Mouse (Mus musculus) liver, adult 2 months (tissue): ENCODE data around the gene Calcoco2. TPM values are rescaled to one million over a fixed set of nuclear protein-coding genes. Genes with fewer than 3 reads are reported as not detected.
A peak's percentile ranks its signal among the peaks of the same experiment; 100 is the strongest.

Source experiments
- DNase-seq: peaks from one replicate; pipeline ENCODE4 v3.0.0-alpha.2; 2011; ENCODE audit warnings: low read depth, low spot score; ENCODE audit errors: extremely low read depth
- H3K27ac ChIP-seq: fragments of 200-500 bp; replicated peaks from 2 replicates; pipeline ENCODE4 v1.5.1; 2012; ENCODE audit warnings: low read depth, mild to moderate bottlenecking, control low read depth, inconsistent platforms, low read length; ENCODE audit not compliant: insufficient read depth
- H3K27me3 ChIP-seq: fragments of 200-500 bp; 2 replicates; pipeline ENCODE4 v1.6.1; 2012; ENCODE audit warnings: mild to moderate bottlenecking, moderate library complexity, low read length, inconsistent platforms; ENCODE audit not compliant: control insufficient read depth, insufficient read depth
- H3K36me3 ChIP-seq: fragments of 200-500 bp; 2 replicates; pipeline ENCODE4 v1.6.1; 2012; ENCODE audit warnings: low read length, inconsistent platforms; ENCODE audit not compliant: control insufficient read depth, insufficient read depth
- H3K4me1 ChIP-seq: fragments of 200-500 bp; 2 replicates; pipeline ENCODE4 v1.6.1; 2011; ENCODE audit warnings: low read length; ENCODE audit not compliant: control insufficient read depth, insufficient read depth
- H3K4me3 ChIP-seq: fragments of 200-500 bp; 2 replicates; pipeline ENCODE4 v1.5.1; 2011; ENCODE audit warnings: low read depth, mild to moderate bottlenecking, control low read depth, low read length, moderate library complexity; ENCODE audit not compliant: insufficient read depth
- H3K79me2 ChIP-seq: fragments of 200-500 bp; 2 replicates; pipeline ENCODE4 v1.6.1; 2012; ENCODE audit warnings: inconsistent platforms, mild to moderate bottlenecking, low read length, moderate library complexity; ENCODE audit not compliant: control insufficient read depth, insufficient read depth
- H3K9ac ChIP-seq: fragments of 200-500 bp; 2 replicates; pipeline ENCODE4 v1.6.1; 2012; ENCODE audit warnings: low read depth, mild to moderate bottlenecking, control low read depth, inconsistent platforms, low read length
- CTCF ChIP-seq: fragments of 200-500 bp; IDR thresholded peaks from 2 replicates; pipeline ENCODE4 v1.5.1; 2011; ENCODE audit warnings: low read depth, low read length, control low read depth
- POLR2A ChIP-seq: fragments of 200-500 bp; IDR thresholded peaks from 2 replicates; pipeline ENCODE4 v1.6.1; 2011; ENCODE audit warnings: low read length, control low read depth; ENCODE audit not compliant: insufficient read depth; ENCODE audit errors: extremely low read depth
- WGBS: fragments of 180-500 bp; shearing (Covaris S2); methylation state at CpG from one replicate; pipeline ENCODE4 v1.1.7; 2018; 5-methylcytosine and 5-hydroxymethylcytosine counted together
- polyA plus RNA-seq: library from polyadenylated mRNA; depleted of rRNA; stranded (reverse); fragments of >200 nt; gene quantifications from 2 replicates; pipeline ENCODE4 v1.2.3, GENCODE M21; 2012; rRNA removed
- total RNA-seq: library from RNA; depleted of rRNA; stranded (reverse); fragments of >200 nt; gene quantifications from 2 replicates; pipeline ENCODE4 v1.2.3, GENCODE M21; 2014; rRNA removed

Calcoco2 gene
- not detected in 2 replicates for total RNA-seq
- not detected in 2 replicates for polyA plus RNA-seq

- no peak within 1 kb of the TSS for H3K4me3 ChIP-seq
- no peak for TF ChIP-seq POLR2A
- no peak for TF ChIP-seq CTCF
- no peaks in the 10 kb centered on the region for H3K27me3 ChIP-seq
- 41% methylated on average over 14 of the region's 14 CpGs for WGBS
- no peak for DNase-seq
- no peaks in the 10 kb centered on the region for H3K36me3 ChIP-seq
- H3K9ac ChIP-seq: no peak within 1 kb of the TSS
- no peak within 1 kb of the TSS for H3K27ac ChIP-seq
- H3K4me1 ChIP-seq: no peaks in the 10 kb centered on the region
- no peaks in the 10 kb centered on the region for H3K79me2 ChIP-seq
Measured at GRCm38 (mm10) chr11:96111751-96112150, at the start of gene Calcoco2. Calcoco2 (minus strand) TSS chr11:96111964.

DNA sequence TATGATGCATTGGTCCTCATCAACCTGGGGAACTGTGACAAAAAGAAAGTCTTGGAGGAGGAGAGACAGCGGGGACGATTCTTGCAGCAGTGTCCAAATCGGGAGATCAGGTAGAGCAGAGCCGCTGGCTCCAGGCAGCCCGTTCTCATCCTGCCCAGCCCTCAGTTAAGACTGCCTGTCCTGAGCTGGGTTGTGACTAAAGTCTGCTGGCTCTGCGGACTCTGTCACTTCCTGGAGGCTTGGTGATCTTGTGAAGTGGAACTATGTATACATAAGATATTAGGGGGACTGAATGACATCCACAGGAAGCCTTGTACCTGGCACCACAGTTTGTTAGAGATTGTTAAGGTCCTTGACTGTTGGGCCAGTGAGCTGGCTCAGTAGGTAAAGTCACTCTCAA is 35.7 kb upstream of the Calcoco2 start:
- Histone ChIP-seq H3K9ac (no peak overlapping the region), H3K27ac (no peak overlapping the region), H3K79me2 (no peaks in the 10 kb centered on the region), H3K4me3 (no peak overlapping the region), H3K27me3 (peaks cover 2% of the 10 kb centered on the region; the same call in 1 of the 2 replicates), H3K4me1 (no peaks in the 10 kb centered on the region), H3K36me3 (no peaks in the 10 kb centered on the region)
- 57% methylated on average over 6 of the region's 6 CpGs for whole genome bisulfite sequencing
- no peak for TF ChIP-seq CTCF
- no peak for TF ChIP-seq POLR2A
- no peak for DNase-seq

DNA sequence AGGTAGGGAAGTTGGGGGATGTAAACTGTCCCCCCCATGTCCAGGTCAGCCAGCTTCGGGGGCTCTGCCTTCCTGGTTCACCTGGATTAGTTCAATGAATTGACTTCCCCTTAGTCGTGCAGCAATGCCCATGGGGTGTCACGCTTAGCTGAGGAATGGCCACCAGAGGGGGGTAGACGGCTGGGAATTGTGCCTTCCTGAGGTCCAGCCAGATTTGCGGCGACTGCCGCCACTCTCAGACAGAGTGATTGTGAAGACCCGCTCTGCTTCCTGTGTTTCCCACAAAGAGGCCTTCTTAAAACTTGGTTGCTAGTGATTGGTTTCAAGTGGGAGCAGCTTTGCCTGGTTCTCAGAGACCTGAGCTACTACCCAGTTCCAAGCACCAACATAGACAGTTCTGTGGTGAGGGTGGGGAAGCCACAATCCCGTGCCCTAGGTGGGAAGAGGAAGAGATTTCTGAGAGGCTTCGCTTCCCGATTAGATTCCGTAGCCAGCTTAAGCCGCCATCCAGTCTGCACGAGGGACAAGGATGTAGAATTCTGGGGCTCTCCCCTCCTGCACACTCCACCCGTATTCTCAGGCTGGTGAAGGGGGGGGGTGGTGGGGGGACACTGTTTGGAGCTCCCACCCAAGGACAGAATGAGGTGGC is 34.0 kb upstream of the Calcoco2 start:
- H3K4me1 ChIP-seq: no peaks in the 10 kb centered on the region
- H3K79me2 ChIP-seq: no peaks in the 10 kb centered on the region
- H3K27ac ChIP-seq: no peak overlapping the region
- peak; percentile 41 for DNase-seq
- H3K9ac ChIP-seq: no peak overlapping the region
- H3K36me3 ChIP-seq: no peaks in the 10 kb centered on the region
- 3% methylated on average over 15 of the region's 15 CpGs for WGBS
- no peak overlapping the region for H3K4me3 ChIP-seq
- TF ChIP-seq CTCF (peak; percentile 88), POLR2A (no peak)
- H3K27me3 ChIP-seq: no peaks in the 10 kb centered on the region

DNA sequence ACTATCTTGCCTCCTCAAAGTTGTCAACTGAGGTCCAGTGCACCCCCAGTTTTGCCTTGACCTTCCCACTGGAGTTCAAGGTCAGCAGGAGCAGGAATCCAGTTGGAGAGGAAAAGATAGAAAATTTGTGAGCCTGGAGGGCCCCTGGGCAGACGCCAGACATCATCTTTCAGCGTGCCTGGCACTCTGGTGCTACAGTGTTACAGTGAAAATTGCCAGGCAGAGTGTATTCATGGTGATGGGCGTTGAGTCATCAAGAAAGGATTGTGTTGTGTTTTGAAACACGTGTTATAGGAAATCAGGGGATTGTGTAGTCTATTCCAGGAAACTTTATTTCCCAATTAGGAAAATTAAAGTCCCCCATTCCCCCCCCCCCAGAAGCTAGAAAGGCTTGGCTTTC is 32.0 kb upstream of the Calcoco2 start:
- H3K4me3 ChIP-seq: no peak overlapping the region
- no peaks in the 10 kb centered on the region for H3K4me1 ChIP-seq
- DNase-seq: no peak
- WGBS: 58% methylated on average over 4 of the region's 4 CpGs
- no peaks in the 10 kb centered on the region for H3K27me3 ChIP-seq
- no peaks in the 10 kb centered on the region for H3K36me3 ChIP-seq
- no peaks in the 10 kb centered on the region for H3K79me2 ChIP-seq
- H3K27ac ChIP-seq: no peak overlapping the region
- H3K9ac ChIP-seq: no peak overlapping the region
- TF ChIP-seq POLR2A (no peak), CTCF (no peak)

DNA sequence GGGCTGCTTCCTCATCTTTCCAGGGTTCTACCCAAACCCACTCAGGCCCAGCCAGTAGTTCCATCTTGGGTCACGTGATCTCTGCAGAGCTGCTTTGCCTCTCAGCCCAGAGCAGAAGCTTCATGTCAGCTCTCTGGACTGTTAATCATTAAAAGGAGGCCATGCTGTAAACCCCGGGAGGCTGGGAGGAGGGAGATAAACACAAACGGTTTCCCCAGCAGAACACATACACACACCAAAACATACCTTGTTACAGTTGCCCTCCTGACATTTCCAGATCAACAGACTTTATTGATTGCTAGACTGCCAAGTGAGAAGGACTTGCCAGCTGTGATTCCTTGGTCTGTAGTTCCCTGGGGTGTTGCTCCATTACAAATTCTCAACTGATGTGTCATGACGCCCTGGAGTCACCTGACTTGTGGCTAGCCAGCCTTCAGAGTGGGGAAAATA is 29.0 kb upstream of the Calcoco2 start:
- no peak overlapping the region for H3K27ac ChIP-seq

DNA sequence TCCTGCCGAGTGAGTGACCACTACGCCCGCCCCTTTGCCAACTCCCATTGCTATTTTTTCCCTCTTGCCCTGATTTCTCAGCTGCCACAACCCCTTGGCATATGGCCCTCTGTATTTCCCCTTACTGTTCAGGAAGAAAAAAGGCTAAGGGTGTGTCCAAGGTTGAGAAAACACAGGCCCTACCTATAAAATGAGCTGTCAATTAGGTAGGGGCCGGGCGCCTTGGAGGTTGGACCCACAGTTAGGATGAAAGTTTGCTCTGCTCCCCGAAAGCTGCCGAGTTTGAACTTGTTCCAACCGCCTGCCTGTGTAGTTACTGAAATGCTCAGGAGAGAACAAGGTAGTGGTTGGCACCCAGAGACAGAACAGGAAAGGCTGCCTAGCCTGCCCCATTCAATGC is 24.1 kb upstream of the Calcoco2 start:
- H3K9ac ChIP-seq: no peak overlapping the region
- H3K36me3 ChIP-seq: no peaks in the 10 kb centered on the region
- H3K27me3 ChIP-seq: peaks cover under 1% of the 10 kb centered on the region; the same call in 1 of the 2 replicates
- no peak overlapping the region for H3K27ac ChIP-seq
- no peak for DNase-seq
- no peak for TF ChIP-seq POLR2A
- TF ChIP-seq CTCF: no peak
- 87% methylated on average over 8 of the region's 8 CpGs for WGBS
- no peak overlapping the region for H3K4me3 ChIP-seq
- no peaks in the 10 kb centered on the region for H3K79me2 ChIP-seq
- no peaks in the 10 kb centered on the region for H3K4me1 ChIP-seq

More for the DNA sequence above, 29.0 kb upstream of the Calcoco2 start:
- peak; percentile 47 for DNase-seq
- no peak for TF ChIP-seq CTCF
- TF ChIP-seq POLR2A: no peak
- Histone ChIP-seq H3K27me3 (no peaks in the 10 kb centered on the region), H3K79me2 (no peaks in the 10 kb centered on the region), H3K4me3 (no peak overlapping the region), H3K9ac (no peak overlapping the region), H3K36me3 (no peaks in the 10 kb centered on the region), H3K4me1 (no peaks in the 10 kb centered on the region)
- 9% methylated on average over 4 of the region's 4 CpGs for WGBS
